Mouse (Mus musculus): ENCODE results near the gene Fam71f2.

Gene Fam71f2

DNA sequence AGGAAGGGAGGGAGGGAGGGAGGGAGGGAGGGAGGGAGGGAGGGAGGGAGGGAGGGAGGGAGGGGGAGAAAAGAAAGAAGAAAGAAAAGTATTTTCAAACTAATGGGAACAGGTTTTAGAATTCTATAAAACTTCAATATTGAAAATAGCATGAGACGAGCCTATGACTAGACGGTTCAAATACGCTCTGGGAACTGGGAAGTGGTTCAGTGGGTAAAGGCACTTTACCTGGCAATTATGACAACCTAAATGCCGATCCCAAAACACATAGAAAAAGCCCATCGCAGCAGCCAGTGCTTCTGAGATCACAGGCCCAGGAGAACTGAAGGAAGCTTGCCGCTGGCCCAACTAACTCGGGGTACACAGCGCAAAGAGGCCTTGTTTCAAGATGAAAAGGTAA is at the start of gene Fam71f2:
Gene Fam71f2 (plus strand): TSS at position 301 of the 400 bp plus-strand sequence.
- DNase-seq (ENCODE audit: low read depth), result no peak

DNA sequence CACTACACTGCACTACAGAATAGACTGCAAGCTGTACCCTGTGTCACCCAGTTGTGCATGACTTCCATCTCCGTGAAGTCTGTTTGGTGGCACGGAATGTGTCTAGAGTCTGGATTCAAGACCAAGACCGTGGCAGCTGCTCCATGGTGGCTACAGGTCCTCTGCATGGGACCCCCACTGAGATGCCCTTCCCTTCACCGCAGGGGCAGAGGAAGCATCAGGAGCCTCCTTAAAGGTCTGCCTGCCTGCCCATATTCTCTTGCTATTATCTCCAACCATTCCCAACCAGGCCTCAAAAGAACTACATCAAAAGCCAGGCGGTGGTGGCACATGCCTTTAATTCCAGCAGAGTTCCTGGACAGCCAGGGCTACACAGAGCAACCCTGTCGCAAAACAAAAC is 49.0 kb upstream of the Fam71f2 start:
- no peak for DNase-seq (ENCODE audit: low read depth)

DNA sequence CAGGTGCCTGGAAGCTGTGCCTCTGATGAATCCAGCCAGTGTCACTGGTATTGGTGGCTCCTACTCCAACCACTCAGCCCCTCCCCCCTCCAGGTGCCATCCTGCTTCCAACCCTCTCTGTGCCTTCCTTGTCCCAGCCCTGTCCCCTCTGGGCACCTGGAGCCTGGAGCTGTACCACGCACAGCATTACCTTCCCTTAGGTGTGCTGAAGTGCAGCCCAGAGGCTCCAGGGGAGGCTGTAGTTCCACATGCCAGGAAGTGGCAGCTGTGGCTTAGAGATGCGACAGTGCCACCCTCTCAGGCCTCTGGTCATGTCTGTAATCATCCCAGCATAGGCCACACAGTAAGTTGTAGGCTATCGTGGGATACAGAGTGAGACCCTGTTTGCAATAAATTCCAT is 47.6 kb upstream of the Fam71f2 start:
- DNase-seq (ENCODE audit: low read depth), result no peak

DNA sequence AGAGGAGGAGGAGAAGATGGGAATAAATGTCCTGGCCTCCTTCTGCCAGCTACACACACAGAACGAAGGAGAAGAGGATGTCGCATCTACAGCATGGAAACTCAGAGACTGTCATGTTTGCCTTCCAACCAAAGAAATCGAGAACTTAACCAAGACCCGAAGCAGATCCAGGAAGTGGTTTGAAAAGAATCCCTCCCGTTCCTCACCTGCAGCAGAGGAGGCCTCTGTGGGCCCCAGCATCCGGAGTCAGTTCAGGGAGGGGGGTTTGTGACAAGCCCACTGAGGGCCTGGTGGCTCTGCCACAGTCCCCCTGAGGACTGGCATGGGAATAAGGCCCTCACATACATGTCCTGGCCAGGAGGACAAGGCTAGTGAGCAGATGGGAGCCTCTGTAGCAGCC is 47.1 kb upstream of the Fam71f2 start:
- no peak for DNase-seq (ENCODE audit: low read depth)

DNA sequence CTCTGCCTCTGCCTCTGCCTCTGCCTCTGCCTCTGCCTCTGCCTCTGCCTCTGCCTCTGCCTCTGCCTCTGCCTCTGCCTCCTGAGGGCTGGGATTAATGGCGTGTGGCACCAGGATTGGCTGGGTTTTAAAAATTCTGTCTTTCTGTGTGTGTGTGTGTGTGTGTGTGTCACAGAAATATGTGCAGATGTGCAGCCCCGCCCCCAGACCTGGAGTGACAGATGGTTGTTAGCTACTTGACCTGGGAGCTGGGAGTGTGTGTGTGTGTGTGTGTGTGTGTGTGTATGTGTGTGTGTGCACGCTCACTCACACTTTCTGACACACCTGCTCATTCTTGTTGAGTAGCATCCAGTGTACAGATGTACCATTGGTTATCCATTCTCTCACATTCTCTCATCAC is 45.7 kb upstream of the Fam71f2 start:
- no peak for DNase-seq (ENCODE audit: low read depth)

DNA sequence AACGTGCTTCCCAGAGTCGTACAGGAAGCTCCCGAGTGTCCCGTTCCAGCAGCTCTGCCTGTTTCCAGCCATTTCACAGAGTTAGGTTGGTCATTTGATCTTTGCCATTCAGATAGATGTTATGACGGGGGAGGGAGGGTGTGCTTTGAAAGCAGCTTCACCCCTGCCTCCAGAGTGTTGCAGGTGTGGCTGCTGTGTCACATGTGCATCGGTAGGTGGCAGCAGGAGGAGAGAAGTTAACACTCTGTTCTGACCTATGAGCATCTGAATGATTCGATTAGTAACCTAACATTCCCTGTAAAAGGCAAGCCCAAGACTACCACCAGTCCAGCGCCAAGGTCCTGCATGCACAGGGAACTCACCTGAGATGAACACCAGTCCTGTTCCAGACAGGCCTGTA is 45.1 kb upstream of the Fam71f2 start:
- no peak for DNase-seq (ENCODE audit: low read depth)

DNA sequence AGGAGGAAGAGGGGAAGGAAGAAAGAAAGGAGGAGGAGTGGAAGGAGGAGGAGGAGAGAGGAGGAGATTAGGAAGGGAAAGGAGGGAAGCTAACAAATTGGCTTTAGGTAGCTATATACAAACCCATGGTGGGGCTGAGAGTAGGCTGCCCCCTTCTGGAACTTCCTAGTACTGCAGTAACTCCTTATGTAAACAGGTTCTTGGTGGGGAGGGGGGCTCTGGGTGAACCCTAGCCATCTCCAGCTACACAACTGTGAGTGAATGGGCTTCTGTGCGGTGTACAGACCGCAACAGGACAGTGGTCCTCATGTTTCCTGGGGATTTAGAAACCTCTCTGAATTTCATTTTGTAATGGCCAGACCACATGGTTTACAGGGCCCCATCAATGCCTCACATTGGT is 38.6 kb upstream of the Fam71f2 start:
- DNase-seq (ENCODE audit: low read depth), result no peak

DNA sequence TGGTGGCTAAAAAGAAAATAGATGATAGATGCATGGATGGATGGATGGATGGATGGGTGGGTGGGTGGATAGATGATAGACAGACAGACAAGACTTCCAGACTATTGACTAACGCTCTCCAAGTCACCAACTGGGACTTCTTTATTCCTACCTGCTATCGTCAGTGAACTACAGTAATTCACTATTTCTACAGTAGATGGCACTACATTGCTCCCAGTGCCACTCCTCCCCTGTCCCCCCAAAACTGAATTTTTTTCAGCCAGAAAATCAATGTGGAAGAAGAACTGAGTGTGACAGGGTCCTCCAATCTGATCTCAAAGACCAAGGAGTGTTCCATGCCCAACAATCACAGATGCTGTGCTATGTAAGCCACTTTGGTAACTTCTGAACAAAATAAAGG is 37.7 kb upstream of the Fam71f2 start:
- no peak for DNase-seq (ENCODE audit: low read depth)

DNA sequence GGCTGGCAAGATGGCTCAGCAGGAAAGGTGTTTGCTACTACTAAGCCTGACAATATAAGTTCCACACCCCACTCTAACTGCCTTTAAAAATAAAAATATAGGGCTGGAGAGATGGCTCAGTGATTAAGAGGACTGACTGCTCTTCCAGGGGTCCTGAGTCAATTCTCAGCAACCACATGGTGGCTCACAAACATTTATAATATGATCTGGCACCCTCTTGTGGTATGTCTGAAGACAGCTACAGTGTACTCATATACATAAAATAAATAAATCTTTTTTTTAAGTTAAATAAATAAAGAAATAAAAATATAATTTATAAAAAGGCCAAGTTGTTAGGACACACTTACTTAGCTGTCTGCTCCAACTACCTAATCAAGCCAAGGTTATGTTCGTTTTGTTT is 37.1 kb upstream of the Fam71f2 start:
- no peak for DNase-seq (ENCODE audit: low read depth)

DNA sequence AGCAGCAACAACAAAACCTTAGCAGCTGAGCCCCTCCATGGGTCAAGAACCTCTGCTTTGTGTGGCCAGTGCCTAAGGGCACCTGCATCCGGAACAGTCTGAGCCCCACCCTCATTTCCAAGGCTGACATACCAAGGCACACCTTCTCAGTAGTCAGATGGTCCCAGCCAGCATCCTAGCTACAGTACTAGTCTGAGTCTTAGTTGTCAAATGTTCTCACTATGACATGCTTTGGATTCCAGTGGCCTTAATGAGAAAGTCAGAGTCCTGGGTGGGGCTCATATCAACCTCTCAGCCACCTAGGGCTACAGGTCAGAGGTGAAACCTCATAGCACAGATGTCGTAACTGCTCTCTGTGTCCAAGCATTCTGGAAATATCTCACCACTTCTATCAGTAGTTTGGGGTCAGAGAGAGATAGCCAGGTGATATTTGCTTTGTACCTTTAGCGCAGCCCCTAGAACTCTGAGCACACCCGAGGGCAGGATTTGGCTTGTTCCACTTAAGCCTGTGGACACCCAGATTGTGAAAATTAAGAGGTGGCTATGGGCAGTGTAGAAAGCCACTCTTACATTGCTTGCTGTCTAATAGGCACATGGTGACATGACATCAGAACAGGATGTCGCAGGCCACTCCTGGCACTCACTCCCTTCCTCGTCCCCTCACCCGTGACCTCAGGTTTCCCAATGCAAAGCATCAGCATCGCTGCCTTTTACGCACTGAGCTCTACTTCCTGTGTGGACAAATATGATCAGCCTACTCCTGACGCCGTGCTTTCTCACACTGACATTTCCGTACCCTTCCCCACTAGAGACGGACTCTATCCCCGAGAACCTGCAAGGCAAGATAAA is 33.9 kb upstream of the Fam71f2 start:
- no peak for DNase-seq (ENCODE audit: low read depth)

DNA sequence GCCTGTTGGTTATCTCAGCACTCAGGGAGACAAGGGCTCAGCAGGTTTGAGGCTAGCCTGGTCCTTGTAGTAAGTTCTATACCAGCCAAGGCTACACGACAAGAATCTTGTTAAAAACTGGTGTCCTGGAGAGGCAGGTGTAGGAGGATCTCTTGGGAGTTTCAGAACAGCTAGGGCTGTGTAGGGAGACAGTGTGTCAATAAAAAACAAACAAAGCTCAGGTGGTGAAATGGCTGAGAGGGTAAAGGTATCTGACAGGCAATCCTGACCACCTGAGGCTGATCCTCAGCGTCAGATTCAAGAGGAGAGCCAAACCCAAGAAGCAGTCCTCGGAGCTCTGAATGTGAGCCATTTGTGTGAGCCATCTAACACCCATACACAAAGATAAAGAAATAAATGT is 33.2 kb upstream of the Fam71f2 start:
- DNase-seq (ENCODE audit: low read depth), result no peak

DNA sequence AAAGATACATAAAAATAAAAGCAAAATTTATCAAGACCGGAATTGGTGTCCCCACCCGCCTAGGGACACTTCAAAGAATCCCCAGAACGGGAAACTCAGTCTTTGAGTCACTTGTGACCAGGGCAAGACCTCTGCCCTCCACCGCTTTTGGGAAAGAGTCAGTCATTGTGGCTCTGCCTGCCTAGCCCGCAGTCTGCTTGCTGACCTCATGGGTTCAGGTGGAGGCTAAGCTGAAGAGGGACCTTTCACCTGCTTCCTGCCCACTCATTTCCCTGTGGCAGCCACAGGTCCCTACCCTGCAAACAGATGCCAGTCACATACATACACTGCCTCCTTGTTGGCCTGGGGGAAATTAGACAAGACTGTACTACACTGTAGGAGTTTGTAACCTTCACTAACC is 32.8 kb upstream of the Fam71f2 start:
- DNase-seq (ENCODE audit: low read depth), result no peak

DNA sequence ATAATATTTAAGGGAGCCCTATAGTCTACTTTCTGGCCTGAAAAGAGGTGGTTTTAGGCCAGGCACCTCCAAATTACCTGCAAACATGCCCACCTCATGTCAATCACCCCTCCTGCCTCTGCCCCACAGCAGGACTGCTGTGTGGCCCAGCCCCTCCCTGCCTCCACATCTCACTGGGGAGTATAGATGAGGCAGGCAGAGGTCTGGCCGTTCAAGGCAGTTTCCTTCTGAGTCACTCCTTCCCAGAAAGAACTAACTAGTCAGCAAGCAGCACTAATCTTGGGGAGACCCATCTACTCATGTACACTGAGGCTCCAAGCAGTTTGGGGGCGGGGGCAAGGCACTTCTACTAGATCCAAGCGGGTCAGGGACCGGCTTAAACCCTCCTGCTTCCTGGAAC is 32.3 kb upstream of the Fam71f2 start:
- DNase-seq (ENCODE audit: low read depth), result no peak

DNA sequence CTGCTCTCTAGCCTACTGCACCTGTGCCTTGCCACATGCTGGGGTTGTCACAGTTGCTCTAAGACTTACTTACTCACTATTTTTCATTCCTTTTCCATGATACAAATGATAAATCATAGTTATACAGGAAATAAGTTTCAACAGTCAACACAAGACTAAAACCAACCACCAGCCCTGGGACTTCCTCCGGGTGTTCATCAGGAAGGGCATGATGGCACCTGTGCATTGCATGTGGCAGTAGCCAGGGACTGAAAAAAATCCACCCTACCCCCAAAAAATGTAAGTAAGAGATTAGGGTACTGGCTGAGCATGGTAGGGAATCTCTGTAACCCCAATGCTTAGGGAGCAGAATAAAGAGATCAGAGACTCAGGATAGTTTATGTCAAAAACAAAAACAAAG is 20.0 kb upstream of the Fam71f2 start:
- no peak for DNase-seq (ENCODE audit: low read depth)

DNA sequence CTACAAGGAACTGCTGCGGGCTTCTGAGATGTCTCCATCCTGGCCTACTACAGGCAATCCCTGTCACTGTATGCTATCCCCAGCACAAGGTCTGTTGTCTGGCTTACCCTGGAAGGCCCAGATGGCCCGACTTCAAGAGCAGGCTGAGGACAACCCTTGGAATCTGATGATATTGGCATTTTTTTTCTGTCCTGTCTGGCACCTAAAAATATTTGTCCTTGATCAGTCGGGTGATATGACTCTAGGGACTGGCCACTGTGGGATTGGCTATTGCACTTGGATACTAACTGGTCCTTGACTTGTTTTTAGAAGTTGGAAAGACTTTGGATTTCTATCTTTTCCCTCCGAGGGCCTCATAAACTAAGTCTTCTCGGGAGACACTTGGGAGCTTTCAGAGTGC is 17.6 kb upstream of the Fam71f2 start:
- no peak for DNase-seq (ENCODE audit: low read depth)

DNA sequence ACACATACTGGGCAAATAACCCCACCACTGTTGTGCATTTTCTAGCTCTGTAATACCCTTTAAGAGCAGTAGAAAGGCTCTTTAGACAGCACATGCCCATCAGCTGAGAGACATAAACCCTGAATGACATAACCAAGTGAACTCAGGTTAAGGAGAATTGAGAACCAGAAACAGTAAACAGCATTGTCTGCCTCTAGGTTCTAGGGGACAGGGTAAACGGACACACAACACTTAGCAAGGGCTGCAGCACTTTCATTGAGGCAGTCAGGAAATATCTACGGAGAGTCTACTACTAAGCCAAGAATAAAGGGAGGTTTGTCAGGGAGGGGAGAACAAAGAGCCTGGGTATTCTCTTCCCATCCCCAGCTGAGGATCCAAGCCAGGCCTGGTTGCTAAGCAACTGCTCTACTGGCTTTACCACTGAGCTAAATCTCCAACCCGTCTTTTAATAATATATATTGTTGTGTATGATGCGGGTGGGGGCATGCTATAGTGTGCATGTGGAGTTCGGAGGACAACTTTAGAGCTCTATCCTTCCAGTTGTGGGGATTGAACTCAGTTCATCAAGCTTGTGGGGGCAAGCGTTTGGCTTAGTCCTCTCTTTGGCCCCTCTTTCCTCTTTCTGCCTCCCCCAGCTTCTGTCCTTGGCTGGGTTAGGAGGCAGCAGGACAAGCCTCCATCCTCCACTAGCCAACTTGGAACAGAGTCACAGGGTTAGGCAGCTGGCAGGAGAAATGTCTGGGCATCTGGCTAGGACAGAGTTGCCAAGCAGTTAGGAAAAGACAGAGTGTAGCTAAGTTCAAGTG is 15.5 kb upstream of the Fam71f2 start:
- peak; percentile 90 for DNase-seq (ENCODE audit: low read depth)

DNA sequence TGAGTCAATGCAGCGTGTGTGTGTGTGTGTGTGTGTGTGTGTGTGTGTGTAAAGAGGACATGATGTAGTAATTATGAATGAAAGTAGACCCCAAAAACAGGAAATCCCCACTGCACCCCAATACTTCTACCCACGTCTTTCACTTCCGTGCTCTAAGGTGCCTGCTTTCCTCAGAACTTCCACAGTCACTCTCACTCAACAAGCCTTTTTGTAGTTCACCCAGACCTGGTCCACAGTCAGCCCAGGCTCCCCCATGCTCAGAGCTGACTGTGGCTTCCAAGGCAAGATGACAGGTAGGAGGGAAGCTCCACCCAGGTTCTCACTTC is 15.0 kb upstream of the Fam71f2 start:
- no peak for DNase-seq (ENCODE audit: low read depth)

DNA sequence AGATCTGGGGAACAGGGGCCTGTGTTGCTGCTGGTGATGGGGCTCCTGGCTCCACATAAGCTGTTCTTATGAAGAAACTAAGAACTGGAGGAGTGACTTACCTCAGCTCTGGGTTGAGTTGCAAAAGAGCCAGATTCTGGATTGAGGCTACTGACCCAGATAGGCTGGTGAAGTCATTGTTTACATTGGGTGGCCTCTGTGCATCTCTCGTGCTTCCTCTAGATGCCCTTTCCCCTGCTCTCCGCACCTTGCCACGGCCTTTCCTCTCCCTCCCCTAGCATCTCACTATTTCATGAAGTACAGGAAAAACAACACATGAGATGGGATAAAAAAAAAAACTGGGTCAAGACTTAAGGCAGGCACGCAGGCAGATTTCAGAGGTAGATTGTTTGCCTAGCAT is 12.5 kb upstream of the Fam71f2 start:
- DNase-seq (ENCODE audit: low read depth), result no peak

DNA sequence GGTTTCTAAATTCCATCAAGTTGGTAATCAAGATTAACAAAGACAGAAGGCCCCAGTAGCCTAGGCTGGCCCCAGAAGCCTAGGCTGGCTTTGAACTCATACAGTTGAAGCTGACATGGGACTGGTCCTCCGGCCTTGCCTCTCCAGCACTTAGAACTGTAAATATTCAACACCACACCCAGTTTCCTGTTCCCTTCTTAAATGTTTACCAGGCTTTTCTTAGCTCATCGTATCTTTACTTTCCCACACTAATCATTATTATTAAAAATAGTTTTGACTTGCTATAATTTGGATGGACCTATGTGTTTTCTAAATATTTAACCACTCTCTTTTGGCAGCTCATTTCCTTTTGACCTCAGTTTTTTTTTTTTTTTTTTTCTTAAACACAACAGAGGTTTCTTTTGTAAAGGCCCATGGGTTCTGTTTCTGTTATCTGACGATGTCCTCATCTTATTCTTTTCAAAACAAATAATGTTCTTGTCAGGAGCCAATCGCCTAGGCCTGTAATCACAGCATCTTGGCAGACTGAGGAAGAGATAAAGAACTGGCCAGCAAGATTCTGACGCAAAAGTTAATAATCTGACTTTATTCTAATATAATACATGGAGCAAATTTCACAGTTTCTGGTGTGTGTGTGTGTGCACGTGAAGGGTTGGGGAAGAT is 10.3 kb upstream of the Fam71f2 start:
- no peak for DNase-seq (ENCODE audit: low read depth)

DNA sequence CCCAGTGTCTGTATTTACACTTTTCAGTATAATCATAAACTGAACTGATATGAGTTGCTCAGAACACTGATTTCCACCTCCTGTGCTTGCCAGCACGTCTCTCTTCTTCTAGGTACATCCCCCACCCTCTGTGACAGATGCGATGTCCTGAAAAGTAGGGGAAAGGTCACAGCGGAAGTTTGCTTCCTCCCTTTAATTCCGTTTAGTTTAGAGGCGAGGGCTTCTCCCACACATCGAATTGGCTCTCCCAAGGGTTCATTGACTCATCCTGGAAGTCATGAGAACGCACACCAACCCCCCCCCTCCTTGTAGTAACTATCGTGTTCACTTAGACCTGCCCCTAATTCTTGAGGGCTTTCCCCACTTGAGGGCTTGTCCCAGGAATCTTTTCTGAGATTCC is 8.4 kb upstream of the Fam71f2 start:
- DNase-seq (ENCODE audit: low read depth), result no peak

DNA sequence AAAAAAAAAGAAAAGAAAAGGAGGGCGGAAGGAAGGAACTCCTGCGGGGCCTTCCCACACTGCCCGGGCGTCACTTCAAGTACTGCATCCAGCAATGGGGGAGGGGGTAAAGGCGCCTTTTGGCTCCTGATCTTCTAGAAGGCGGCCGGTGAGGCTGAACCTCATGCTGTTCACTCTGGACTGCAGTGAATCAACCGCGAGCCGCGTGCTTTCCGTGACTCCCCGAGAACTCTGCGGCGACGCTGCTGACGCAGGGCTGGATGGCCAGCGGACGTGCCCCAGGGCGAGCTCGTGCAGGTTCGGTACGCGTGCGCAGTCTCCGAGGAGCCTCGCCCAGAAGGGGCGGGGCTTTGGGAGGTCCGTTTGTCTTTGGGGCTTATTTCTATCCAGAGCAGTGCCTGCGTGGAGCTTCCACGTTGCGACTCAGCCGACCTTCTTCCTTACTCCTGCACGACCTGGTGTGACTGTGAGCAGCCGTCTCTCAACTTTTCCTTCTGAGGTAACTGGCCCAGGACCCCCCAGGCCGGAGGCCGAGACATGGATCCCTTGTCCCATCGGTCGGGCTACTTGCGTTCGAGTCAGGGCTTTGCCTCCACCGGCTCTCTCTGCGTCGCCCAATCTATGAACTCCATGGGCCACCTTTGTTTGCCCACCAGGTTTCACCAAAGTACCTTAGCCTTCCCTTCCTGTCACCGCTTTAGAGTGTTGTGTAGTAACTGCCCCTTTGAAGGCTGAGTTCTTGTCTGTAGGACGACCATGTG is 6.9 kb upstream of the Fam71f2 start, which contains the start of gene Hilpda:
Gene Hilpda (plus strand): TSS at position 177 of the 761 bp plus-strand sequence.
- peak; percentile 95 for DNase-seq (ENCODE audit: low read depth)

DNA sequence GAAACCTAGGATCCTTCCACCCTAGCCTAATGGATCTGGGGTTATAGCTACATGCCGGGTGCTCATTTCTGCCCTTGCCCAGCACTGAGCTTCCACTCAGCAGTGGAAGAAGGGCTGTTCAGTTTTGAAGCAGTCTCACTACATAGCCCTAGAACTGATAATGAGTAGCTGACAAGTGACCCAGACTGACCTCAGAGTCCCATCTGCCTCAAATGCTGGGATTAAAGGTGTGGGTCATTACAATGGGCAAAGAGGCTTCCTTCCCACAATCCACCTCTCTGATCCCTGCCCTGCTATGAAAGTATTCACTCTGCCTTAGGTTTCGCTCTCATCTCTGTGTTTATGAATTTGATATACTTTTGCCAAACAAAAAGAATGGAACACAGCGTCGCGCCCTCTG is 2.6 kb upstream of the Fam71f2 start:
- no peak for DNase-seq (ENCODE audit: low read depth)
